Mouse (Mus musculus) kidney, adult 2 months (tissue): ENCODE results near the gene Cks1brt.

Experiments used
- CTCF ChIP-seq: fragments of 200-500 bp; conservative IDR thresholded peaks from 2 replicates; pipeline ENCODE4 v1.5.1; 2011; ENCODE audit warnings: low read depth, mild to moderate bottlenecking, control low read depth, low read length, moderate library complexity, mixed read lengths; ENCODE audit not compliant: insufficient read depth, insufficient read length
- POLR2A ChIP-seq: fragments of 200-500 bp; IDR thresholded peaks from one replicate; pipeline ENCODE4 v1.6.1; 2011; ENCODE audit warnings: low read depth, low read length, control low read depth

GRCm38 (mm10) chr8:85132335-85132734 is 19.4 kb upstream of the Cks1brt start:
- TF ChIP-seq POLR2A (no peak), CTCF (no peak)
